Mouse (Mus musculus): ENCODE results near the gene Gfer. TPM values are rescaled to one million over a fixed set of nuclear protein-coding genes. Genes with fewer than 3 reads are reported as not detected.

Gene Gfer
- polyA plus RNA-seq, 1 experiment, result 9.0 TPM

DNA sequence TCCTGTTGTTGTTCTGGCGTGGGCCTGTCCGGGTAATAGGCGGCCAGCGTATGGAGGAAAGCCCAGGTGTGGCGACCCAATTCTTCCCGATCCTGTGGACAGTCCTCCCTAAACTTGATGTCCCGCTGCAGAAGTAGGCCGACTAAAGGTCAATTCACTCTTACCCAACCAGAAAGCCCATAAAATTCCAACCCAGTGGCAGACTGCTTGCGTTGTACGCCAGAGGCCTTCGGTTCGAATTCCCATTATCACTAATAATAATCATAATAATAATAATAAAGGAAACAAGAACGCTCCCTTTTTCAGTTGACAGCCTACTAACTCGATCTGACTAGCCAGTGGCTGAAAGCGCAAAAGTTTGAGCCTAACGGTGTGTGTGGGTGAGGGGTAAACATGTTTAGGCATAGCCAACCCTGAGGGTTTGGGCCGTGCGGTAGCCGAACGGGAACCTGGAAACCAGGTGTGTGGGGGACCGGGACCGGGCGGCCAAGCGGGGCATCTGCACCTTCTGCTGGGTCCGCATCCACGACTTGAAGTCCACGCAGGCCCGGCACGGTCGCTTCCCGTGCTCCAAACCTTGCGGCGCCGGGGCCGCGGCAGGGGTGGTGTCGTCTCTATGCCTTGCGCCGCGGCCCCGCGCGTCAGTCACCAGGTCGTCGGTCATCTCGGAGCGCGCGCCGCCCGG, 488 bp downstream of the Gfer start:
- peaks cover 29% of the 10 kb centered on the region for H3K27me3 ChIP-seq (ENCODE audit: control insufficient read depth)
- H3K4me3 ChIP-seq (replicated peaks), result peak overlapping the region; percentile 96
- no peaks in the 10 kb centered on the region for H3K9me3 ChIP-seq (ENCODE audit: control insufficient read depth, low read length)
- peaks cover 45% of the 10 kb centered on the region for H3K4me1 ChIP-seq (ENCODE audit: control insufficient read depth)
- TF ChIP-seq TAL1 (IDR thresholded peaks at IDR 0.05; ENCODE audit: low read length) (no peak), GATA1 (IDR thresholded peaks at IDR 0.05; ENCODE audit: low read length) (no peak)
- H3K36me3 ChIP-seq (ENCODE audit: control insufficient read depth), result peaks cover 32% of the 10 kb centered on the region

DNA sequence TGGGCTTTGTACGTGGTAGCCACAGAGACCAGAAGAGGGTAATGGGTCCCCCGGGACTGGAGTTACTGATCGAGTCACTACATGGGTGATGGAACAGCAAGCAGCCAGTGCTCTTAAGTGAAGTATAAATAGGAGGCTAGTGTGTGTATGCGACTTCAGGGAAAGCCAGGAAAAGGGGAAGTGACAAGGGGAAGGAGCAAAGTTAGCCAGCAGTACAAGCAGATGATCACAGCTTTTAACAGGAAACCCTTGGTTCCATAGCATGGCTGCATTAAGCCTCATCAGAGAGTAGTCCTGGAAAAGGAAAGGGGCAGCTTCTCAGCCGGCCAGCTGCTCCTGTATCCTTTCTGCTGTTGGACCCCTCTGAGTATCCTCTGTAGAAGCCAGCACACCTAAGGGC, 3.6 kb downstream of the Gfer start:
- Histone ChIP-seq H3K4me1 (ENCODE audit: control insufficient read depth) (peaks cover 56% of the 10 kb centered on the region), H3K36me3 (ENCODE audit: control insufficient read depth) (peaks cover 20% of the 10 kb centered on the region), H3K4me3 (replicated peaks) (no peak overlapping the region), H3K9me3 (ENCODE audit: control insufficient read depth, low read length) (peaks cover 13% of the 10 kb centered on the region; the same call in 1 of the 2 replicates), H3K27me3 (ENCODE audit: control insufficient read depth) (peaks cover 51% of the 10 kb centered on the region)
- no peak for TF ChIP-seq GATA1 (IDR thresholded peaks at IDR 0.05; ENCODE audit: low read length)
- TF ChIP-seq TAL1 (IDR thresholded peaks at IDR 0.05; ENCODE audit: low read length), result no peak

DNA sequence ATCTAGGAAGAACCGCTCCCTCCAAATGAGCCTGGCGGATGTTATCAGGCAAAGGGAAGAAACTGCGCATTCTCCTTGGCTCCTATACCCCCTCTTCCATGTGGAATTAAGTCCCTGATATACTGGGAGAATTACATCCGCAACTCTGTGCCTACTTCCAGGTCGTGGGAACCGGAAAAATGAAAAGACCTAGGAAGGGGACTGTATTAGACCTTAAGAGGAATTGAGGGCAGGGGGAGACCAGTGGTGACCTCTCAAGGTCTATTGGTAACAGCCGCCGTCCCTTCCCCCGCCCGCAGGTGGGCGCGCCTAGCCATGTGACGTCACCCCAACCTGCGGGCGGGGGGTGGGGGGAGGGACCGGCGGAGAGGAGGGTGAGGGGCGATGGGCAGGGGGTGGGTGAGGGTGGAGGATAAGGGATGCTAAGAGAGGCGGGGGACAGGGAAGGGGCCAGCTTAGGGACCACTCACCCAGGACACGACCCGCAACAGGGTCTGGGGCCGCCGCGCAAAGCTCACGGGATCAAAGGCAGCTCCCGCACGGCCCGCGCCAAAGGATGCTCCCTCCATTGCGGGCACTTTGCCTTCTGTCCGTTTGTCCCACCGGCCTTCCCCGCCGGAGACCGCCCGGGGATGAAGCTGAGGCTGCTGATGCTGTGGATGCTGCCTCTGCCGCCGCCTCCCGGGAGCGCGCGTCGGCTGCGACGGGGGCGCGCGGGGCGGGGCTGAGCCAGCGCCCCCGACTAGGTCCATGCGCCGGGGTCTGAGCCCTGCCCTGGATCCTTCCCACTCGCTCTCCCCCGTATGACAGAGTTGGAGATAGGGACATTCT, 6.5 kb downstream of the Gfer start, which contains the start of gene Syngr3:
TSS of gene Syngr3 (minus strand) at position 705 of the 831 bp plus-strand sequence.
- Histone ChIP-seq H3K27me3 (ENCODE audit: control insufficient read depth) (peaks cover 64% of the 10 kb centered on the region), H3K4me3 (replicated peaks) (no peak within 1 kb of the TSS), H3K36me3 (ENCODE audit: control insufficient read depth) (peaks cover 20% of the 10 kb centered on the region), H3K4me1 (ENCODE audit: control insufficient read depth) (peaks cover 43% of the 10 kb centered on the region), H3K9me3 (ENCODE audit: control insufficient read depth, low read length) (peaks cover 14% of the 10 kb centered on the region; the same call in 1 of the 2 replicates)
- TF ChIP-seq TAL1 (IDR thresholded peaks at IDR 0.05; ENCODE audit: low read length), result no peak
- no peak for TF ChIP-seq GATA1 (IDR thresholded peaks at IDR 0.05; ENCODE audit: low read length)

DNA sequence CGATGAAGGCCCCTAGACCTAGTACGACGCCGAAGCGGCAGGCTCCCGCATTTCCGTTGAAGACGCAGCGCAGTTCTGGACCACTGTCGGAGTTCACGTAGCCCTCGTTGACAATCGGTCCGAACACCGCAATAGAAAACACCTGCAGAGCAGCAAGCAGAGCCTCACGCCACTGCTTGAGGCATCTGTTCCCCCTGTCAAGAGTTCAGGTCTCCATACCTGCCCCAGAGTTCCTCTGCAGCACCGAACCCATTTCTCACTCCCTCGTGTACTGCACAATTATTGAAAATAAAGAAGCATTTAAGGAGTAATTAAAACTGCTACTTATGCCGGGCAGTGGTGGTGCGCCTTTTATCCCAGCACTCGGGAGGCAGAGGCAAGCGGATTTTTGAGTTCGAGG, 8.4 kb downstream of the Gfer start:
- TF ChIP-seq TAL1 (IDR thresholded peaks at IDR 0.05; ENCODE audit: low read length) (no peak), GATA1 (IDR thresholded peaks at IDR 0.05; ENCODE audit: low read length) (no peak)
- Histone ChIP-seq H3K36me3 (ENCODE audit: control insufficient read depth) (peaks cover 7% of the 10 kb centered on the region), H3K27me3 (ENCODE audit: control insufficient read depth) (peaks cover 63% of the 10 kb centered on the region), H3K9me3 (ENCODE audit: control insufficient read depth, low read length) (peaks cover 14% of the 10 kb centered on the region; the same call in 1 of the 2 replicates), H3K4me3 (replicated peaks) (peak overlapping the region; percentile 52), H3K4me1 (ENCODE audit: control insufficient read depth) (peaks cover 35% of the 10 kb centered on the region)

DNA sequence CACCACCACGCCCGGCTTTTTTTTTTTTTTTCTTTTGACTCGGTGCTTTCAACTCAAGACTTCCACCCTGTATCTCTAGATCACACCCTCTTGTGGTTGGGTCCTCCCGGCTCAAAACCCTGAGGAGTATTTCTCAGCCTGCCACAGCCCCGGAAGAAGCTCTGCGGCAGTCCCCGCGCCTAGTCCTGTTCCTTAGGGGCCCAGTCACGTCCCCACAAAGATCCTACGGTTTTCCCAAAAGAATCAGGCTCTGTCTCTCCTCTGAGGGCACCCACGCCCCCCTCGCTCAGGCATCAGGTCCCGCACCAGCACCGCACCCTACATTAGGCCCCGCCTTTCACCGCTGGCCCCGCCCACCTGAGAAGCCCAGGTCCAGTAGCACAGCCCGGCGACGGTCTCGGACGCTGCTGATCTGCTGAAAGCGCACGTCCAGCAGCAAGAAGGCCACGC, 8.8 kb downstream of the Gfer start:
- Histone ChIP-seq H3K9me3 (ENCODE audit: control insufficient read depth, low read length) (peaks cover 14% of the 10 kb centered on the region; the same call in 1 of the 2 replicates), H3K4me3 (replicated peaks) (peak overlapping the region; percentile 52), H3K36me3 (ENCODE audit: control insufficient read depth) (peaks cover 3% of the 10 kb centered on the region), H3K27me3 (ENCODE audit: control insufficient read depth) (peaks cover 58% of the 10 kb centered on the region), H3K4me1 (ENCODE audit: control insufficient read depth) (peaks cover 34% of the 10 kb centered on the region)
- TF ChIP-seq GATA1 (IDR thresholded peaks at IDR 0.05; ENCODE audit: low read length), result no peak
- no peak for TF ChIP-seq TAL1 (IDR thresholded peaks at IDR 0.05; ENCODE audit: low read length)

DNA sequence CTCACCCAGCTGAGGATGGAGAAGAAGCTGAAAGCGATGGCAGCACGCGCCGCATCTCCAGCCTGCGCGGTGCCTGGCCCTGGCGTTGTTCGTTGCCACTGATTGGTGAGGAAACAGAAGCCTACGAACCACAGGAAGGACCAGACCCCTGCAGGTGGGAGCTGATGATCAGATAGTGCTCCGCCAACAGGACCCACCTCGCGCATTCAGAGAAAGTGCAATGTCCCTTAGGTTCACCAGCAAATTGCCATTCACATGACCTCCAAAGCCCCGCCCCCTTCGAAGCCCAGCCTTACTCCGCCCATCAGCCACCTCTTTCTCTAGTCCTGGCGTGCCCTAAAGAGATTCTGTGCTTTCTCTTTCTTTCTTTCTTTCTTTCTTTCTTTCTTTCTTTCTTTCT, 9.4 kb downstream of the Gfer start:
- TF ChIP-seq GATA1 (IDR thresholded peaks at IDR 0.05; ENCODE audit: low read length) (no peak), TAL1 (IDR thresholded peaks at IDR 0.05; ENCODE audit: low read length) (no peak)
- Histone ChIP-seq H3K9me3 (ENCODE audit: control insufficient read depth, low read length) (peaks cover 14% of the 10 kb centered on the region; the same call in 1 of the 2 replicates), H3K4me3 (replicated peaks) (peak overlapping the region; percentile 6), H3K27me3 (ENCODE audit: control insufficient read depth) (peaks cover 55% of the 10 kb centered on the region), H3K4me1 (ENCODE audit: control insufficient read depth) (peaks cover 31% of the 10 kb centered on the region), H3K36me3 (ENCODE audit: control insufficient read depth) (peaks cover 7% of the 10 kb centered on the region)

DNA sequence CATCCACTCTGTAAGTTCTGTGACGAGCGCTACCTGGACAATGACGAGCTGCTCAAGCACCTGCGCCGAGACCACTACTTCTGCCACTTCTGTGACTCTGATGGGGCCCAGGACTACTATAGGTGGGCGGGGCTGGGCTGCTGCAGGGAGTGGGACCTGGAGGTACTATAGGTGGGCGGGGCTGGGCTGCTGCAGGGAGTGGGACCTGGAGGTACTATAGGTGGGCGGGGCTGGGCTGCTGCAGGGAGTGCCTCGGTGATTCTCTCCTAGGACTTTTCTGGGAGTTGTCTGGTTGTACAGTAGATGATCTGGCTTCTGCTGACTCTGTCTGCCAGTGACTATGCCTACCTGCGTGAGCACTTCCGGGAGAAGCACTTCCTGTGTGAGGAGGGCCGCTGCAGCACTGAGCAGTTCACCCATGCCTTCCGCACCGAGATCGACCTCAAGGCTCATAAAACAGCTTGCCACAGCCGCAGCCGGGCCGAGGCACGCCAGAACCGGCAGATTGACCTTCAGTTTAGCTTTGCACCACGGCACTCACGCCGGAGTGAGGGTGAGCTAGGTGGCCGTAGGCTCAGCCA, 18.4 kb downstream of the Gfer start:
- Histone ChIP-seq H3K4me1 (ENCODE audit: control insufficient read depth) (peaks cover 37% of the 10 kb centered on the region), H3K27me3 (ENCODE audit: control insufficient read depth) (no peaks in the 10 kb centered on the region), H3K9me3 (ENCODE audit: control insufficient read depth, low read length) (no peaks in the 10 kb centered on the region), H3K4me3 (replicated peaks) (no peak overlapping the region), H3K36me3 (ENCODE audit: control insufficient read depth) (peaks cover 83% of the 10 kb centered on the region)
- TF ChIP-seq TAL1 (IDR thresholded peaks at IDR 0.05; ENCODE audit: low read length) (no peak), GATA1 (IDR thresholded peaks at IDR 0.05; ENCODE audit: low read length) (no peak)

DNA sequence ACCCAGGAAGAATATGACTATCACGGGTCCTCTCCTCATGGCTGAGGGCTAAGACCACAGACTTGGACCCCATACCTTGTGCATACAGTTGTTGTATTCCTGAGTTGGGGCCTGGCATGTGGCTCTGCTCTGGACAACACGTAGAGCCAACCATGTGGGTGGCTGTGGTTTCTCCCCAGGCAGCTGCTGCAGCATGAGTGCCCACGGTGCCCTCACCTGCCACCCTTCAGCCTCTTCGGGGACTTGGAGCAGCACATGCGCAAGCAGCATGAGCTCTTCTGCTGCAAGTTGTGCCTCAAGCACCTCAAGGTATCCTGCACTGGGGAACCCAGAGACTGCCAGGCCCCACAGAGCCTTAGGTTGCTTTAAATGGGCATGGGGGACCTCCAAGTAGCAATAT, 19.1 kb downstream of the Gfer start:
- H3K9me3 ChIP-seq (ENCODE audit: control insufficient read depth, low read length), result no peaks in the 10 kb centered on the region
- H3K4me1 ChIP-seq (ENCODE audit: control insufficient read depth), result peaks cover 42% of the 10 kb centered on the region
- no peak overlapping the region for H3K4me3 ChIP-seq (replicated peaks)
- TF ChIP-seq GATA1 (IDR thresholded peaks at IDR 0.05; ENCODE audit: low read length) (no peak), TAL1 (IDR thresholded peaks at IDR 0.05; ENCODE audit: low read length) (no peak)
- H3K27me3 ChIP-seq (ENCODE audit: control insufficient read depth), result no peaks in the 10 kb centered on the region
- peaks cover 83% of the 10 kb centered on the region for H3K36me3 ChIP-seq (ENCODE audit: control insufficient read depth)

DNA sequence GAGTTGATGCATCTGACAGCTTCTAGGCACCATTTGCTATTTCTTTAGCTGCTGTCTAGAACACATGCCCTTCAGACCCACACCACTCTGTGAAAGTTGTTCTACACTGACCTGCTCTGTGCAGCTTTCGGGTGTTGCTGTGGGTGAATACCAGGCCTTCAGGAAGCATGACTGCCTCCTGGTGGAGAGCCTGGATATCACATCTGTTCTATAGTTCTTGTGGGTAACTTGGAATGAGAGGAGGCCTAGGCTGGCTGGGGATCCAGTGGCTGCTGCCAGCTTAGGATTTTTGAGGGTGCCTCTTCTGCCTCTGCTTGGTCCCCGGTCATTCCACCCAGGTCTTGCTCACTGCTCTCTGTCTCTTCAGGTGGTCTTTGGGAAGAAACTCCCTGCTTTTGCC, 19.8 kb downstream of the Gfer start:
- Histone ChIP-seq H3K27me3 (ENCODE audit: control insufficient read depth) (no peaks in the 10 kb centered on the region), H3K9me3 (ENCODE audit: control insufficient read depth, low read length) (no peaks in the 10 kb centered on the region), H3K4me3 (replicated peaks) (no peak overlapping the region), H3K4me1 (ENCODE audit: control insufficient read depth) (peaks cover 49% of the 10 kb centered on the region), H3K36me3 (ENCODE audit: control insufficient read depth) (peaks cover 79% of the 10 kb centered on the region)
- no peak for TF ChIP-seq GATA1 (IDR thresholded peaks at IDR 0.05; ENCODE audit: low read length)
- TF ChIP-seq TAL1 (IDR thresholded peaks at IDR 0.05; ENCODE audit: low read length), result no peak

All from erythroblast, embryonic 14.5 days (primary cell).